Mouse (Mus musculus) hematopoietic multipotent progenitor cell, adult 10-12 weeks (in vitro differentiated cells): ENCODE results near the gene Olfr718-ps1. TPM values are rescaled to one million over a fixed set of nuclear protein-coding genes. Genes with fewer than 3 reads are reported as not detected.

ENCODE experiments used
- polyA plus RNA-seq: library from polyadenylated mRNA; stranded (reverse); fragments of >175 nt; gene quantifications from 2 replicates; pipeline ENCODE4 v1.2.3, GENCODE M21; 2012; ENCODE audit warnings: low replicate concordance

The Olfr718-ps1 gene
- polyA plus RNA-seq = not detected in 2 replicates

GRCm38 (mm10) chr5:143147481-143147880, at the start of gene Olfr718-ps1:
Gene Olfr718-ps1 (minus strand): TSS chr5:143147581.

GRCm38 (mm10) chr5:143180255-143181076, 33.1 kb upstream of the Olfr718-ps1 start, which contains the start of the genes Rbak and Spdye4b:
Gene Rbak (minus strand): TSS chr5:143180775.
Gene Spdye4b (plus strand): TSS chr5:143181017.

GRCm38 (mm10) chr5:143112281-143113246, 34.8 kb downstream of the Olfr718-ps1 start, which contains the start of gene Rnf216:
Gene Rnf216 (minus strand): TSS chr5:143112994.

Other genes with a start within 250 kb of the Olfr718-ps1 start
- 2,420 and 12,039 TPM in 2 replicates for gene Actb, start 240.8 kb downstream of the Olfr718-ps1 start, polyA plus RNA-seq
- gene Fscn1, start 187.2 kb downstream of the Olfr718-ps1 start, polyA plus RNA-seq = 35.4 and 126 TPM in 2 replicates
- gene Rnf216, start 34.6 kb downstream of the Olfr718-ps1 start, polyA plus RNA-seq = 32.8 and 34.2 TPM in 2 replicates
- gene Rbak, start 33.2 kb upstream of the Olfr718-ps1 start, polyA plus RNA-seq = 2.1 and 2.4 TPM in 2 replicates
- gene Spdye4b, start 33.4 kb upstream of the Olfr718-ps1 start, polyA plus RNA-seq = not detected in 2 replicates
- not detected in 2 replicates for gene Spdye4a, start 79.3 kb upstream of the Olfr718-ps1 start, polyA plus RNA-seq
- gene Zfp12, start 87.6 kb upstream of the Olfr718-ps1 start, polyA plus RNA-seq = 4.7 and 5.5 TPM in 2 replicates
- gene Zfp316, start 122.4 kb upstream of the Olfr718-ps1 start, polyA plus RNA-seq = 7.1 and 13.7 TPM in 2 replicates
- gene Zfp853, start 146.0 kb upstream of the Olfr718-ps1 start, polyA plus RNA-seq = 0.11 TPM in 1 of 2 replicates, not detected in the other
- gene E130309D02Rik, start 167.8 kb upstream of the Olfr718-ps1 start, polyA plus RNA-seq = 58.1 and 79.3 TPM in 2 replicates
- gene Zdhhc4, start 181.7 kb upstream of the Olfr718-ps1 start, polyA plus RNA-seq = 29.8 and 78.4 TPM in 2 replicates
- gene Grid2ip, start 209.8 kb upstream of the Olfr718-ps1 start, polyA plus RNA-seq = not detected in 2 replicates